Mouse (Mus musculus) heart, embryonic 12.5 days (tissue): Measurements from ENCODE around the gene Trrap. TPM values are rescaled to one million over a fixed set of nuclear protein-coding genes. Genes with fewer than 3 reads are reported as not detected.

Experiments used
- ATAC-seq: fragments of 200-750 bp; cut with Nextera tagmentation; 2 replicates; pipeline ENCODE4 v1.8.0; 2017; ENCODE audit warnings: moderate TSS enrichment, moderate library complexity; ENCODE audit not compliant: insufficient number of reproducible peaks, low FRiP score
- H3K27ac ChIP-seq: fragments of 300-500 bp; sonication (generic); 2 replicates; pipeline ENCODE4 v1.5.1; 2016; ENCODE audit warnings: mild to moderate bottlenecking, moderate library complexity; ENCODE audit not compliant: poor library complexity, severe bottlenecking
- H3K27me3 ChIP-seq: fragments of 300-500 bp; sonication (generic); replicated peaks from 2 replicates; pipeline ENCODE4 v1.6.1; 2016; ENCODE audit warnings: mild to moderate bottlenecking, moderate library complexity
- H3K36me3 ChIP-seq: fragments of 300-500 bp; sonication (generic); 2 replicates; pipeline ENCODE4 v1.6.1; 2016; ENCODE audit warnings: mild to moderate bottlenecking, moderate library complexity
- H3K4me1 ChIP-seq: fragments of 300-500 bp; sonication (generic); replicated peaks from 2 replicates; pipeline ENCODE4 v1.6.1; 2016; ENCODE audit warnings: mild to moderate bottlenecking
- H3K4me2 ChIP-seq: fragments of 300-500 bp; sonication (generic); 2 replicates; pipeline ENCODE4 v1.6.1; 2016; ENCODE audit warnings: mild to moderate bottlenecking, moderate library complexity
- H3K4me3 ChIP-seq: fragments of 300-500 bp; sonication (generic); 2 replicates; pipeline ENCODE4 v1.5.1; 2016; ENCODE audit warnings: mild to moderate bottlenecking
- H3K9ac ChIP-seq: fragments of 300-500 bp; sonication (generic); 2 replicates; pipeline ENCODE4 v1.6.1; 2016; ENCODE audit warnings: mild to moderate bottlenecking, moderate library complexity
- H3K9me3 ChIP-seq: fragments of 300-500 bp; sonication (generic); replicated peaks from 2 replicates; pipeline ENCODE4 v1.6.1; 2016; ENCODE audit warnings: mild to moderate bottlenecking, moderate library complexity
- WGBS: fragments of 180-500 bp; shearing (Covaris S2); methylation state at CpG from one replicate; pipeline ENCODE4 v1.1.7; 2016; 5-methylcytosine and 5-hydroxymethylcytosine counted together
- polyA plus RNA-seq: library from polyadenylated mRNA; unstranded; fragments of >200 nt; fragmentation: Nextera tagmentation; extraction: Ambion mirVana; gene quantifications from 2 replicates; pipeline ENCODE4 v1.2.1, GENCODE M21; 2016

Gene Trrap
- polyA plus RNA-seq, 1 experiment from 2014 or later = 61.5 TPM

GRCm38 (mm10) chr5:144786464-144786863 lies 18.9 kb downstream of the Trrap start:
- no peak overlapping the region for H3K4me3 ChIP-seq
- no peak overlapping the region for H3K27ac ChIP-seq
- H3K4me1 ChIP-seq = no peaks in the 10 kb centered on the region
- no peak overlapping the region for H3K4me2 ChIP-seq
- H3K9me3 ChIP-seq = no peaks in the 10 kb centered on the region
- H3K27me3 ChIP-seq = no peaks in the 10 kb centered on the region
- ATAC-seq = no peak
- H3K36me3 ChIP-seq = peaks cover 93% of the 10 kb centered on the region
- WGBS = 93% methylated on average over 18 of the region's 18 CpGs
- H3K9ac ChIP-seq = no peak overlapping the region

GRCm38 (mm10) chr5:144793374-144793773 lies 25.8 kb downstream of the Trrap start:
- Histone ChIP-seq H3K27me3 (no peaks in the 10 kb centered on the region), H3K9ac (no peak overlapping the region), H3K9me3 (no peaks in the 10 kb centered on the region), H3K27ac (no peak overlapping the region), H3K4me1 (no peaks in the 10 kb centered on the region), H3K4me3 (no peak overlapping the region), H3K4me2 (no peak overlapping the region), H3K36me3 (peaks cover 99% of the 10 kb centered on the region)
- 81% methylated on average over 5 of the region's 5 CpGs for WGBS
- ATAC-seq = no peak

- H3K4me1 ChIP-seq = no peaks in the 10 kb centered on the region
- H3K27ac ChIP-seq = no peak overlapping the region
- no peak overlapping the region for H3K4me2 ChIP-seq
- no peak overlapping the region for H3K4me3 ChIP-seq
- H3K27me3 ChIP-seq = no peaks in the 10 kb centered on the region
- H3K36me3 ChIP-seq = peaks cover 99% of the 10 kb centered on the region
- WGBS = 69% methylated on average over 6 of the region's 6 CpGs
- ATAC-seq = no peak
- H3K9me3 ChIP-seq = no peaks in the 10 kb centered on the region
- no peak overlapping the region for H3K9ac ChIP-seq
These were observed 27.2 kb downstream of the Trrap start for GRCm38 (mm10) chr5:144794687-144795086.

- no peaks in the 10 kb centered on the region for H3K27me3 ChIP-seq
- H3K4me3 ChIP-seq = no peak overlapping the region
- no peaks in the 10 kb centered on the region for H3K9me3 ChIP-seq
- H3K27ac ChIP-seq = no peak overlapping the region
- no peak overlapping the region for H3K4me2 ChIP-seq
- H3K4me1 ChIP-seq = no peaks in the 10 kb centered on the region
- WGBS = 91% methylated on average over 7 of the region's 7 CpGs
- H3K9ac ChIP-seq = no peak overlapping the region
- H3K36me3 ChIP-seq = peaks cover 98% of the 10 kb centered on the region
- ATAC-seq = no peak
These were observed 29.6 kb downstream of the Trrap start for GRCm38 (mm10) chr5:144797116-144797515.

GRCm38 (mm10) chr5:144803066-144803465 lies 35.5 kb downstream of the Trrap start:
- Histone ChIP-seq H3K4me2 (no peak overlapping the region), H3K36me3 (peaks cover 98% of the 10 kb centered on the region), H3K9me3 (no peaks in the 10 kb centered on the region), H3K27me3 (no peaks in the 10 kb centered on the region), H3K4me3 (no peak overlapping the region), H3K27ac (no peak overlapping the region), H3K9ac (no peak overlapping the region), H3K4me1 (peaks cover 15% of the 10 kb centered on the region)
- WGBS = 88% methylated on average over 8 of the region's 8 CpGs
- no peak for ATAC-seq

GRCm38 (mm10) chr5:144804181-144804580 lies 36.6 kb downstream of the Trrap start:
- Histone ChIP-seq H3K9me3 (no peaks in the 10 kb centered on the region), H3K27me3 (no peaks in the 10 kb centered on the region), H3K27ac (no peak overlapping the region), H3K4me3 (no peak overlapping the region), H3K4me2 (no peak overlapping the region), H3K36me3 (peaks cover 98% of the 10 kb centered on the region), H3K4me1 (peaks cover 15% of the 10 kb centered on the region), H3K9ac (no peak overlapping the region)
- ATAC-seq = no peak
- 74% methylated on average over 7 of the region's 7 CpGs for WGBS

- Histone ChIP-seq H3K27ac (peak overlapping the region; percentile 49), H3K4me3 (no peak overlapping the region), H3K27me3 (no peaks in the 10 kb centered on the region), H3K4me2 (no peak overlapping the region), H3K4me1 (peaks cover 15% of the 10 kb centered on the region), H3K36me3 (peaks cover 99% of the 10 kb centered on the region), H3K9me3 (no peaks in the 10 kb centered on the region), H3K9ac (no peak overlapping the region)
- 71% methylated on average over 10 of the region's 10 CpGs for WGBS
- ATAC-seq = 0 out of 2 replicates have a peak, but pooled peaks have one; percentile 30
These were observed 39.4 kb downstream of the Trrap start for GRCm38 (mm10) chr5:144806931-144807330.

- no peaks in the 10 kb centered on the region for H3K9me3 ChIP-seq
- WGBS = 91% methylated on average over 20 of the region's 20 CpGs
- H3K4me2 ChIP-seq = no peak overlapping the region
- no peak overlapping the region for H3K4me3 ChIP-seq
- no peaks in the 10 kb centered on the region for H3K4me1 ChIP-seq
- peaks cover 100% of the 10 kb centered on the region for H3K36me3 ChIP-seq
- H3K9ac ChIP-seq = no peak overlapping the region
- ATAC-seq = no peak
- H3K27me3 ChIP-seq = no peaks in the 10 kb centered on the region
- no peak overlapping the region for H3K27ac ChIP-seq
These were observed 61.0 kb downstream of the Trrap start for GRCm38 (mm10) chr5:144828365-144829102.

- Histone ChIP-seq H3K27ac (no peak overlapping the region), H3K4me3 (no peak overlapping the region), H3K9ac (no peak overlapping the region), H3K36me3 (peaks cover 100% of the 10 kb centered on the region), H3K4me2 (no peak overlapping the region), H3K9me3 (no peaks in the 10 kb centered on the region), H3K4me1 (no peaks in the 10 kb centered on the region), H3K27me3 (no peaks in the 10 kb centered on the region)
- ATAC-seq = no peak
- 75% methylated on average over 4 of the region's 4 CpGs for WGBS
These were observed 62.1 kb downstream of the Trrap start for GRCm38 (mm10) chr5:144829631-144830030.

GRCm38 (mm10) chr5:144831840-144832469 lies 64.4 kb downstream of the Trrap start:
- no peak overlapping the region for H3K9ac ChIP-seq
- 85% methylated on average over 9 of the region's 9 CpGs for WGBS
- no peak overlapping the region for H3K27ac ChIP-seq
- H3K9me3 ChIP-seq = 0 out of 2 replicates have a peak, but pooled peaks cover 4% of the 10 kb centered on the region
- no peak for ATAC-seq
- H3K36me3 ChIP-seq = peaks cover 100% of the 10 kb centered on the region
- no peaks in the 10 kb centered on the region for H3K4me1 ChIP-seq
- H3K4me2 ChIP-seq = no peak overlapping the region
- H3K27me3 ChIP-seq = no peaks in the 10 kb centered on the region
- no peak overlapping the region for H3K4me3 ChIP-seq

- no peak overlapping the region for H3K9ac ChIP-seq
- no peaks in the 10 kb centered on the region for H3K27me3 ChIP-seq
- H3K4me1 ChIP-seq = no peaks in the 10 kb centered on the region
- H3K36me3 ChIP-seq = peaks cover 100% of the 10 kb centered on the region
- no peak overlapping the region for H3K27ac ChIP-seq
- H3K4me3 ChIP-seq = no peak overlapping the region
- WGBS = 92% methylated on average over 3 of the region's 3 CpGs
- 0 out of 2 replicates have a peak, but pooled peaks cover 4% of the 10 kb centered on the region for H3K9me3 ChIP-seq
- ATAC-seq = no peak
- no peak overlapping the region for H3K4me2 ChIP-seq
These were observed 68.6 kb downstream of the Trrap start for GRCm38 (mm10) chr5:144836100-144836499.
